Mouse (Mus musculus) large intestine, adult 2 months (tissue): ENCODE data around the gene Dtwd1. TPM values are rescaled to one million over a fixed set of nuclear protein-coding genes. Genes with fewer than 3 reads are reported as not detected.
"Not testable (repeated sequence)": the region's sequence is repeated elsewhere in the genome, so short reads cannot be mapped to it uniquely, and the experiment has no call there.

Source experiments
- DNase-seq: peaks from one replicate; pipeline ENCODE4 v3.0.0-alpha.2; 2012; ENCODE audit warnings: low read depth, low spot score
- WGBS: fragments of 180-500 bp; shearing (Covaris S2); methylation state at CpG from one replicate; pipeline ENCODE4 v1.1.7; 2018; 5-methylcytosine and 5-hydroxymethylcytosine counted together
- polyA plus RNA-seq: library from polyadenylated mRNA; depleted of rRNA; stranded (reverse); fragments of >200 nt; gene quantifications from 2 replicates; pipeline ENCODE4 v1.2.3, GENCODE M21; 2012; rRNA removed

The Dtwd1 gene
- polyA plus RNA-seq, result 2.8 and 2.9 TPM in 2 replicates

DNA sequence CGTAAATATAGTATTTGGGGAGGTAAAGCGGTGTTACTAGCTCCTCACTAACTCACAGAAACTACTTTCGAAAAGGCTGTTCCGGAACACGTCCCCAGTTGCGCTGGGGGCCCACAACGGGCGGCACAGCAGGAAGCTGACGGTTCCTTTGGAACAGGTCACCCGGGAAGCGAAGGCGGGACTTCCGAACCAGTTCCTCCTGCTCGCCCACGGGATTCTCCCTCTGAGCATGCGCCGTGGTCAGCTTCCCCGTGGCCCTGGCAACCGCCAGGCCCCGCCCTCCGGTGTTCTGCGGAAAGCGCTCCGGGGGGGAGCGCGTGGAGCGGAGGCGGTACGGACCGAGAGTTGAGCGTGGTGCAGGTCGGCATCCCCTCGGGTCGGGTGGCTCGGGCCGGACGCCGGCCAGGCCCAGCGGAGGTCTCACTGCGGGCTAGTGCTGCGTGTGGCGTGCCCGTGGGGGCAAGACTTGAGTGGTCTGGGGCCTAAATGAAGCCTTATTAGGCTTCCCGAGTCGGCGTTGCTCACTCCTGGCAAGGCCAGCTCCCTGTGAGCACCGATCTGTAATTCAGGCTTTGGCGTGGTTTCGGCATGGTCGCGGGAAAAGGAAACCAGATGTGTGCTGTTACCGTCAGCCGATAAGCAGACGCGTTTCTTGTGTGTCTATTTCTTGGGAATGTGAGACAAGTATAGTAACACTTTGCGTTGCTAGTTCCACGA lies at the start of gene Dtwd1, which contains the start of gene Fam227b:
Dtwd1 (plus strand) TSS at position 287 of the 717 bp plus-strand sequence.
Fam227b (minus strand) TSS at position 150 of the 717 bp plus-strand sequence.
- WGBS, result under 1% methylated on average over 57 of the region's 57 CpGs
- DNase-seq, result peak; percentile 78

DNA sequence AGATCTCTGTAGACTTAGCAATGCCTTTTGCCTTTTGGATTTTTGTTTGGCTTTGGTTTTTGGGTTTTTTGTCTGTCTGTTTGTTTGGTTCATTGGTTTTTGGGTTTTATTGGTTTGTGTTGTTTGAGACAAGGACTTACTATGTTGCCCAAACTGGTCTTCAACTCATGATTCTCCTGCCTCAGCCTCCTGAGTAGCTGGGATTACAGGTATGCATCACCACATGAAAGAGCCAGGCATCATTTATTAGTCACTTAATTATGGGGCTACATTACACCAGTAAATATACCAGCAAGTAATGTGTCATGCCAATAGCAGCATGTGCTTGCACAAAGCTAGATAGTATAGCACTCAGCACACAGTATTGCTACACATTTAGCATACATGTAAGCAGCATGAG lies 4.2 kb upstream of the Dtwd1 start:
- DNase-seq, result no peak

DNA sequence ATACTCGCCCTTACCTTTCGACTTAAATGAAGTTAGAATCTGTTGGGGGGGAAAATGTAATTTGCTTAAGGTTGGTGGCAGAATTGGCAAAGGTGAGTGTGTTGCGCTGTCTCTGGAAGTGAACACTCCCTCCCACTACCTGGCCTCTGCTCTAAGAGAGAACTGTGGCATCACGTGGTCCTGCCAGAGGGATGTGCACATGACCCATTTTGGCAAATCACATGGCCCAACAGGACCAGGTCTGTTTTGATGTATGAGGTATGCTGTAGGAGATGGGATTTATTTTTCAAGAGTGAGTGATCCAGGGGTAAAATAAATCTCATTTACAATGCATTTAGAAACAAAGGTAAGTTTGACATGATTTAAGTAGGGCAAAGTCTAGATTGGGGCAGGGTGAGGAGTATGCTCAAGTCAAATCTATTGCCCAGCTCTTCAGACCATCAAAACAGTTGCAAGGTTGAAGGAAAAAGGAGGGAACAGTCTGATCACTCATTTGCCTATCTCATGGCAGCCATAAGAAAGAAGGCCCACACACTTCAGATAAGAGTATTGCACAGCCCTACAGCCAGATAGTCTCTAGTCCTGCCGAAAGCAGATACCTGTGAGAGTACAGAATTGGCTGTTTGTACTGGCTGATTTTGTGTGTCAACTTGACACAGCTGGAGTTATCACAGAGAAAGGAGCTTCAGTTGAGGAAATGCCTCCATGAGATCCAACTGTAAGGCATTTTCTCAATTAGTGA lies 13.5 kb downstream of the Dtwd1 start:
- WGBS, result 93% methylated on average over 5 of the region's 5 CpGs
- DNase-seq, result no peak

DNA sequence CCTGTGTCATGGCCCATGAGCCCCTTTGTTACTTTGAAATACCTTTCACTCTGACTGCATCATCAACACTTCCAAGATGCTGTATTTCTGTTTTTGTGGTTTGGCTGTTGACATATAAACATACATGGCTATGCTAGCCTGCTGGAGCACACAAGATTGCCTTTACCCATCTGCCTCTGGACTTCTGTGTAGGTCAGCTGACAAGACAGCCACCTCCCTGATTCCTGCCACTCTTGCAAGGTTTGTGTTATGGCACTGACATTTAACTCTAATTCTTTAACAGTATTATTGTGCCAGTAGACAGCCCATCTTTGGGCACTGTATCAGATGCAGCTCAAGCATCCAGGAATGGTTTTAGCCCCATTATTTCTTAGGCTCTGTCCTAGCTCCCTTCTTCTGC lies 14.4 kb downstream of the Dtwd1 start:
- DNase-seq, result no peak

DNA sequence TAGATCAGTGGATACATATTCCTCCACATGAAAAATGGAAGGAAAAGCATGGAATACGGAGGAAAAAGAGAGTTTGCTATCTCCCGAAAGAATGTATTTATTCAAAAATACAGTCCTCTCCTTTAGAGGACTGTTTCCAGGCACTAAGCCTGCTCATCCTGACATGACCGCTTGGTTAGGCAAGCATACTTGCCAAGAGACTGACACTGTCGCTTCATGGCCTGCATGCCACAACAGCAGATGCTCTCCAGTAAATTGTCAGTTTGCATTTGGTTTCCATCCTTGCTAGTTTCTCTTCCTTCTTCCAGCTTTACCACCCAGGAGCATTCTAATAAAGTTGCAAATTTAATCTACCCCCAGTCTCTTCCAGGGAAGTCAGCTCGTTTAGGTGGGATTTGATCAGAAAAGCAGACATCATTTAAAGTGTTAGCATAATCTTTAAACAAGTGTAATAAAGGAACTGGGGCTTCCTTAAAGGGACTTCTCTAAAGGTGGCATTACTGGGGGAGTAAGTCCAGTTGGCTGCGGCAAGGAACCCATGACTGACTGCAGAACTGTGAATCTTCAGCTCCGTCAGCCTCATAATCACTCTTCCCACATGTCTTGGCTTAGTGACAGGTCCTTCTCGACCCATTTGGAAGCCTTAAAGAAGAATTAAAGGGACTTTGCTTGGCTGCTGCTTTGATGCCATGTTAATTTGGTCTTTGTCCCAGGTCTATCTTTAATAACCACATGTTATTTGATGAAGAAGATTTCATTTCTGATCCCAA lies 15.1 kb downstream of the Dtwd1 start:
- WGBS, result 71% methylated on average over 8 of the region's 8 CpGs
- DNase-seq, result no peak

DNA sequence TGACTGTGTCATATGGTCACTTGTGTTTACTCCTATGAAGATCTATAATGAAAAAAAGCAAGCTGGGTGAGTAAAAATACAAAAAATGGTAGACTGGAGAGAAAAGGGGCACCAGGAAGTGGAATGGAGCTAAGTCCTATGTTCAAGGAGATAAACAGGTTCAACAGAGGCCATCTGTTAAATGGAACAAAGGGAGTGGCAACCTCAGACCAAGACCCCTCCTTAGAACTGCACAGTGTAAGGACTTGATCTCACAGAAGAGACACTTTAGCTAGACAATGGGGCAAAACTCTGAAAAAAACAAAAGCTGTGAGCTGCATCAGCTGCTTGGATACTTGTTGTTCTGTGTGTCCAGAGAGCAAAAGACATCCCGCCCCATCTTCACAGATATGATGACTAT lies 19.5 kb downstream of the Dtwd1 start:
- no peak for DNase-seq
- 84% methylated on average over 1 of the region's 1 CpGs for WGBS

DNA sequence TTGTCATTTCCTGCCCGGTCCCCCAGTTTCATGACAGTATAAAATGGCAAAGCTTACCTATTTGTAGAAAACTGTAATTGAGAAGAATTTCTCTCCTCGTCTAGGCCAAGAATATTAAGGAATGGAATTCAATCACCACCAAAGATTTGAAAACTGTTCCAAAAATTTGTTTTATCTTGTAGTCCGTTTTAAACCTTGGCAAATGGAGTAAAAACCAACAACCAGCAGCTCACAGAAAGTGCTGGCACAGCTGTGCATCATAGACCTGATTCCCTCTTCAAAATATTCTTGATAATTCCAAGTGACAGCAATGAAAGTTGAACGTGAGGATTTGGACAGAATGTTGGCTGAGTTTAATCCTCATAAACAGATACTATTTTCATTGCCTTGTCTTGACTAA lies 39.4 kb downstream of the Dtwd1 start:
- 63% methylated on average over 4 of the region's 4 CpGs for WGBS
- no peak for DNase-seq

DNA sequence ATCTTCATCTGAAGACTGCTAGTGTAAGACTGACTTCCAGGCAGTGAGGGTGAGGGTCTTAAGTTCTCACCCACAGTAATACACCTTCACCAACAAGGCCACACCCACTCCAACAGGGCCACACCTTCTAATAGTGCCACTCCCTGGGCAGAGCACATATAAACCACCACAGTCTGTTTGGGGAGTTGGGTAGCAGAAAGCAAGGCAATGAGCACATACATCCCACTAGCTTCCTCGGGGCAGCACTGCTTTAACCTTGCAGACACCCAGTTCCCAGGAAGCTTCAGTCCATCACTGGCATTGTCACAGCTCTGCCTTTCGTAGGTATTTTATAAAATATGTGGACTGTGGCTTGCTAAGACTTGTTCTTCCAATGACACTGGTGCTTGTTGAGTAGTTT lies 40.2 kb downstream of the Dtwd1 start:
- 74% methylated on average over 2 of the region's 2 CpGs for WGBS
- no peak for DNase-seq

DNA sequence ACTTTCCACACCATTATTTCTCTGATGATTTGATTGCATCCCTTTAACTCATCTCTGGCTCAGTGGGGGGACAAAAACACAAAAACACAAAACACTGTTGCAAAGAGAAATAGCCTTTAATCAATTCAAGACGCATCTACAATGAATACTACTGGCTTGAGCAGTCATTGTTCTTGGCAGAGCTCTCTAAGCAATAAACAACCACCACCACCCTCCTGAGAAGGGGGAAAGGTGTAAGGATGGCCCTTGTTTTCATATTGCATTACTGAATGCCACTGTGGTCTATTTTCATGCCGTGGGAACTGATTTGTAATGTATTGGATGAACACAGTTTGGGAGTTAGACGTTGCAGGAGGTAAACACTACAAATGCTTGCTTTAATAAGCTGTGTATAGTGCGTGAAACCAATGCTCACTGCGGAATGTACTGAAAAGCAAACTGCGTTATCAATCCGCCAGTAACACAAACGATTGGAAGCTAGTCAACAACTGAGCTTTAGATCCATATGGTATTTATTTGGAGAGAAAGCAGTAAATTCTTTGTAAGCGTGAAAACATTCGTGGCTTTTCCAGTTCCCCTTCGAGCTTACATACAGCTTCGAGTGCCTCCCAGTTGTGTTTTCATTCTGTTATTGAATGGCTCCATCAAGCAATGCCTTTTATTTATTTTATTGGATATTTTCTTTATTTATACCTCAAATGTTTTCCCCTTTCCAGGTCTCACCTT lies 43.9 kb downstream of the Dtwd1 start:
- DNase-seq, result no peak
- 66% methylated on average over 12 of the region's 12 CpGs for WGBS

DNA sequence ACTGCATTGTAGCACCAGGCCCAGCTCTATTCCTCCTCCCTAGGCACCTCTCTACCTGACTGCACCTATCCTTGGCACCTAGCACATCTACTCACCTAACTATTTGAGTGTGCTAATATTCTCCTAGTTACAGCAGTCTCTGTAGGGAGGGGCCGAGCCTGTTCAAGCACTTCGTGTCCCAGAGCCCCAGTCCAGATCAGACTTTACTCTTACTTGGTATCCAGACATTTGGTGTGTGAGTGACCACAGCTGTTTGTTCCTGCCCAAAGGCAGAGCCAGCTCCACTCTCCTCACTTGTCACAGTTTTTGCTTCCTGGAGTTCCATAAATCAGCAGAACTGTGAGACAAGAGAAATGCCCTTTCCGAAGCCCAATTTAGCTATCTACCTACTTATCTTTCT lies 47.0 kb downstream of the Dtwd1 start:
- 76% methylated on average over 3 of the region's 3 CpGs for WGBS
- DNase-seq, result no peak

DNA sequence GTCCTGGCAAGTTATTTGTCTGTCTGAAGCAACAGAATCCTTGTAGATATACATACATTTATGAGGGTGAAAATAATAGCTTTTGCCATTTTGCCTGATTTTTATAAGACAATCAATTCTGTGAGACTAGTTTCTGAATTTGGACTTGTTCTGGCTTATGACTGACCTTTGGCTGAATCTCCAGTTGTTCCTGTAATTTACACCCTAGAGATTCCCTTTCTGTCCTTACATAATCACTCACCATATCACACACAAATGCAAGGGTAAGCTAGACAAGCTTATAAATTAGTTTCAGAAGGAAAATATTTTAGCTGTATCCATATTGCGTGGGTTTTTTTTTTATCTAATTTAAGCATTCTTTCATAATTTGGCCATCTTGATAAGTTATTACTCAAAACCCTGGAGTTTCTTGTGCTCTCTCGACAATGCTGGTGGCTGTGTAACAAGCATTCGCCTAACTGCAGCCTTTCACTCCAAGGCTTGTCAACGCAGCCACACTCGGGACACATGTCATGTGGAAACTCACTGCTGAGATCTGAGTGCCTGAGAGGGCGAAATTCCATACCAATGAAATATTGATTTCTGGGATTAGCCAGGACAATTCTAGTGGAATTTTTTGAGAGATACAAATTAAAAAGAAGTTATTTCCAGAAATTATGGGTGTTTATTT lies 59.2 kb downstream of the Dtwd1 start:
- 81% methylated on average over 6 of the region's 6 CpGs for WGBS
- DNase-seq, result no peak

DNA sequence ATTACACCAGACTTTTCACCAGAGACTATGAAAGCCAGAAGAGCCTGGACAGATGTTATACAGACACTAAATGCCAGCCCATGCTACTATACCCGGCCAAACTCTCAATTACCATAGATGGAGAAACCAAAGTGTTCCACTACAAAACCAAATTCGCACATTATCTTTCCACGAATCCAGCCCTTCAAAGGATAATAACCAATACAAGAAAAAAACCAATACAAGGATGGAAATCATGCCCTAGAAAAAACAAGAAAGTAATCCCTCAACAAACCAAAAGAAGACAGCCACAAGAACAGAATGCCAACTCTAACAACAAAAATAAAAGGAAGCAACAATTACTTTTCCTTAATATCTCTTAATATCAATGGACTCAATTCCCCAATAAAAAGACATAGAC lies 62.9 kb downstream of the Dtwd1 start, which contains the start of gene Gm17555:
Gm17555 (plus strand) TSS at position 301 of the 400 bp plus-strand sequence.
- not testable (repeated sequence) for DNase-seq
- 83% methylated on average over 3 of the region's 3 CpGs for WGBS

Other genes with a start within 250 kb of the Dtwd1 start
- gene Fgf7, start 117.5 kb upstream of the Dtwd1 start, polyA plus RNA-seq, result 1.8 and 3.5 TPM in 2 replicates
- not detected in 2 replicates for gene Fam227b, start 137 bp upstream of the Dtwd1 start, polyA plus RNA-seq
- not detected in 2 replicates for gene Gm17555, start 63.0 kb downstream of the Dtwd1 start, polyA plus RNA-seq